Comparison of ENCODE assay signal across 18 mouse cellular contexts in the genomic region with DNA sequence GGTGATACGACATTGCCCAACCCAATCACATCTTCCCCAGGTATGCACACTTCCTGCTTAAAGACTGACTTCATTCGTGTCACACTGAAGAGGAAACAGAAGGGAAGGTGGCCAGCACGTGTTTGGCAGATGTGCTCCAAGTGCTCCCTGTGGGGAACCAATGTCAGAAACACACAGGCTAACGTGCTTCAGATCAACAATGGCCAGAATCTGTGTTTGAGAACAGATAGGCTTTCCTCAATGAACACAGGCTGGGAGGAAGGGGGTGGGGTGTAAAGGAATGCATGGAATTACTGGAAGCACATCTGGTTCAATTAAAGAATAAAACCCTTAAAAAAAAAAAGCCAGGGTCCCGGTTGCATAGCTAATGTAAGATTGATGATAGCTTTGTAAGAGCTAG. TPM values are rescaled to one million over a fixed set of nuclear protein-coding genes. Genes with fewer than 3 reads are reported as not detected.
DNase-seq lines count a peak whose midpoint lies in the region; ATAC-seq and TF ChIP-seq lines count a peak whose summit lies in the region.
"Had no signal": no experiment of that assay in that cellular context is flagged by ENCODE, and none has a peak within 500 bp of the region (broad histone marks: within the 10 kb centered on the region; RNA-seq: fewer than 3 reads in every experiment).

No protein-coding gene starts in this region.

- peak; percentile 38; the same call in 1 of the 2 replicates for ATAC-seq in lung, embryonic 16.5 days (ENCODE audit: low read depth)
- ATAC-seq in hematopoietic stem cell, adult 5-6 weeks (replicated peaks in 1 of 2; ENCODE audit: insufficient read depth in 1 of 2, low FRiP score in 2 of 2, low TSS enrichment in 1 of 2, low read depth in 1 of 2, poor library complexity in 2 of 2, severe bottlenecking in 2 of 2) = peak; percentile 58 to 59; a peak in 3 of 4 replicates
- peak; percentile 30; the same call in 1 of the 2 replicates for ATAC-seq in neutrophil, adult 5-6 weeks (ENCODE audit: extremely low read depth, insufficient number of reproducible peaks, low FRiP score, poor library complexity, severe bottlenecking)
- ATAC-seq in intestine, postnatal 0 days = no peak
- ATAC-seq: intestine, embryonic 15.5 days; liver, embryonic 12.5 days had no signal

- H3K9ac ChIP-seq in lung, embryonic 16.5 days (ENCODE audit: low read length) = no peak overlapping the region
- H3K9ac ChIP-seq in intestine, postnatal 0 days (ENCODE audit: low read depth, low read length) = no peak overlapping the region
- H3K9ac ChIP-seq: intestine, embryonic 15.5 days; liver, embryonic 12.5 days; stomach, embryonic 15.5 days had no signal

- no peaks in the 10 kb centered on the region; the same call in none of the 2 replicates for H3K4me1 ChIP-seq in lung, embryonic 16.5 days (replicated peaks; ENCODE audit: control insufficient read depth, insufficient read depth, low read length)
- H3K4me1 ChIP-seq in intestine, postnatal 0 days (replicated peaks; ENCODE audit: control insufficient read depth, insufficient read depth, low read length) = no peaks in the 10 kb centered on the region
- H3K4me1 ChIP-seq: intestine, embryonic 15.5 days; stomach, embryonic 15.5 days had no signal

- H3K27ac ChIP-seq in lung, embryonic 16.5 days (ENCODE audit: low read length) = no peak overlapping the region
- no peak overlapping the region for H3K27ac ChIP-seq in intestine, postnatal 0 days (ENCODE audit: low read depth, low read length)
- H3K27ac ChIP-seq: heart, adult 2 months; intestine, embryonic 15.5 days; liver, embryonic 12.5 days; stomach, embryonic 15.5 days had no signal

- H3K4me3 ChIP-seq in lung, embryonic 16.5 days (ENCODE audit: low read length) = no peak overlapping the region
- no peak overlapping the region for H3K4me3 ChIP-seq in intestine, postnatal 0 days (ENCODE audit: low read depth, low read length)
- H3K4me3 ChIP-seq: heart, adult 2 months; intestine, embryonic 15.5 days; liver, embryonic 12.5 days; myocyte; stomach, embryonic 15.5 days had no signal

- H3K4me2 ChIP-seq in lung, embryonic 16.5 days (ENCODE audit: low read depth, low read length) = no peak overlapping the region
- H3K4me2 ChIP-seq in intestine, postnatal 0 days (replicated peaks; ENCODE audit: low read depth) = no peak overlapping the region
- H3K4me2 ChIP-seq: intestine, embryonic 15.5 days; liver, embryonic 12.5 days; midbrain, embryonic 11.5 days; stomach, embryonic 15.5 days had no signal

- intact Hi-C loops in heart, postnatal 10 days (cut with DNase I) = no loop called here
- intact Hi-C loops in heart, postnatal 14 days (cut with DNase I) = no loop called here

- no peak for DNase-seq in lung, postnatal 36 days
- peak; percentile 45 for DNase-seq in embryo, embryonic 10.5 days (ENCODE audit: low spot score)
- no peak for DNase-seq in heart, postnatal 10 days
- DNase-seq in heart, postnatal 14 days = no peak
- DNase-seq: adrenal gland, adult 8-10 months; cerebellum, adult 9-10 months; heart, adult 2 months; heart, postnatal 36 days; lung, postnatal 14 days had no signal

- no peaks in the 10 kb centered on the region for H3K27me3 ChIP-seq in lung, embryonic 16.5 days (ENCODE audit: control insufficient read depth, insufficient read depth, low read depth, low read length)
- no peaks in the 10 kb centered on the region for H3K27me3 ChIP-seq in intestine, postnatal 0 days (replicated peaks; ENCODE audit: control insufficient read depth, insufficient read depth, low read length)
- H3K27me3 ChIP-seq: intestine, embryonic 15.5 days; liver, embryonic 12.5 days; stomach, embryonic 15.5 days had no signal

- no peak for TF ChIP-seq CTCF in intestine, postnatal 0 days (IDR thresholded peaks at IDR 0.05; ENCODE audit: low read depth)

- H3K36me3 ChIP-seq in lung, embryonic 16.5 days (ENCODE audit: control insufficient read depth, insufficient read depth, low read length) = no peaks in the 10 kb centered on the region
- no peaks in the 10 kb centered on the region for H3K36me3 ChIP-seq in intestine, postnatal 0 days (ENCODE audit: control insufficient read depth, insufficient read depth)
- H3K36me3 ChIP-seq: intestine, embryonic 15.5 days; liver, embryonic 12.5 days; stomach, embryonic 15.5 days had no signal

- 21% methylated on average over 5 of the region's 5 CpGs for WGBS in lung, embryonic 16.5 days
- WGBS in intestine, postnatal 0 days = 46% methylated on average over 5 of the region's 5 CpGs

- H3K9me3 ChIP-seq in lung, embryonic 16.5 days (ENCODE audit: control insufficient read depth, low read length) = no peaks in the 10 kb centered on the region
- H3K9me3 ChIP-seq in intestine, postnatal 0 days (ENCODE audit: control insufficient read depth) = no peaks in the 10 kb centered on the region
- H3K9me3 ChIP-seq: intestine, embryonic 15.5 days; liver, embryonic 12.5 days; stomach, embryonic 15.5 days had no signal

RNA-seq across cellular contexts. Expression of a gene that starts 15.2 kb away (rescaled TPM):
- polyA plus RNA-seq in lung, embryonic 16.5 days (2015; fragmentation: Nextera tagmentation; extraction: Ambion mirVana) = 9.7 and 11.3 TPM in 2 replicates
- 14.1 and 18.9 TPM in 2 replicates for total RNA-seq in hematopoietic stem cell, adult 5-6 weeks (2017)
- 2.3 and 2.7 TPM in 2 replicates for total RNA-seq in neutrophil, adult 5-6 weeks (2017)
- total RNA-seq in heart, postnatal 10 days (2021) = 10 to 100 TPM; 12.0 to 13.4 TPM
- total RNA-seq in heart, postnatal 14 days (2021) = 1 to 10 TPM; 8.8 to 9.0 TPM
- polyA plus RNA-seq in intestine, postnatal 0 days (2015; fragmentation: Nextera tagmentation; extraction: Ambion mirVana) = 4.2 and 4.4 TPM in 2 replicates
